Mouse (Mus musculus): ENCODE results near the gene Zap70. TPM values are rescaled to one million over a fixed set of nuclear protein-coding genes. Genes with fewer than 3 reads are reported as not detected.

The Zap70 gene
- total and polyA plus RNA-seq, 3 experiments: 0.23 to 0.25 TPM; not detected in 1

DNA sequence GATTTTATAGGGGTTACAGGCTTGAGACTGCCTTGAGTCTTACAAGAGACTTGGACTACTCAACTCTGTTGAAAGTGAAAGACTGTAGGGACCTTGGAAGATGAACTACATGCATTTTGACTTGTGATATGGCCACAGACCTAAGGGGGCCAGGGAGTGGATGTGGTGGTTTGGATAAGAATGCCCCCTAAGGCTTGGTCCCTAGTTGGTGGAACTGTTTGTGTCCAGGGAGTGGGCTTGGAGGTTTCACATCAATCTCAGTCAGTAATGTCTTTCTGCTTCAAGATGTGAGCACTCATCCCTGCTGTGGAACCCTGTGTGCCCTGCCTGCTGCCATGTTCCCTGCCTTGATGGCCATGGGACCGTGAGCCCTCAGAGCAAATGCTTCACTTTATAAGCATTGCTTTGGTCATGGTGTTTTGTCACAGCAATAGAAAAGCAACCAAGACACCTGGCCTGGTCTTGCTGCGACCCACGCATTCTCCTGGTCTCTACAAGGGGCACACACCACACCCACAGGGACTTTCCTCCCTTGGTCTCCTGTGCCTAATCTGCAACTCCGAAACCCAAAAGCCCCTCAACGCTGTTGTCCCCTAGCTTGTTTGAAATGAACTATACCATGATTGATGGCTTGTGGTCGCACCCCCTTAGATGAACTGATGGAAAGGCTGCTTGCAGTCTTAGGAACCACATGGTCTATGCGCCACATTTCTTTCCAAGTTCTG is 44.7 kb downstream of the Zap70 start:
- in situ Hi-C loops (cut with MboI; ENCODE audit: low pct_ligation_motif_present, low pct_unique_long_range_greater_than_20kb, low sequenced_read_pairs) (no loop called here), dilution Hi-C loops (cut with MboI; ENCODE audit: extremely low pct_ligation_motif_present, extremely low pct_unique_long_range_greater_than_20kb, low sequenced_read_pairs) (no loop called here)
- H3K36me3 ChIP-seq (replicated peaks in 1 of 2; ENCODE audit: control insufficient read depth in 1 of 2, insufficient read depth in 1 of 2, low read length in 1 of 2): peaks cover 61 to 89% of the 10 kb centered on the region in 2 experiments
- DNase-seq (ENCODE audit: extremely low read depth): no peak
- no peaks in the 10 kb centered on the region for H3K4me1 ChIP-seq (ENCODE audit: control insufficient read depth in 1 of 2, insufficient read depth in 2 of 2)
- H3K27me3 ChIP-seq (replicated peaks): no peaks in the 10 kb centered on the region
- H3K9ac ChIP-seq (ENCODE audit: insufficient read depth, low read depth): no peak overlapping the region
- H3K27ac ChIP-seq (ENCODE audit: insufficient read depth, low read depth): no peak overlapping the region
- no peaks in the 10 kb centered on the region for H3K9me3 ChIP-seq (replicated peaks; ENCODE audit: low read length)
- H3K79me2 ChIP-seq (replicated peaks; ENCODE audit: control insufficient read depth, extremely low read depth, insufficient read depth, poor library complexity, severe bottlenecking): no peaks in the 10 kb centered on the region
- no peak overlapping the region for H3K4me3 ChIP-seq (replicated peaks in 1 of 3; ENCODE audit: low read depth in 2 of 3, low read length in 2 of 3, poor library complexity in 1 of 3)
- TF ChIP-seq ELF1 (IDR thresholded peaks at IDR 0.05; ENCODE audit: low read depth, low read length) (no peak), RCOR1 (conservative IDR thresholded peaks at IDR 0.05; ENCODE audit: low read depth, low read length) (no peak), ETS1 (conservative IDR thresholded peaks at IDR 0.05; ENCODE audit: low read depth, low read length) (no peak), IRF4 (IDR thresholded peaks at IDR 0.05; ENCODE audit: low read depth, low read length) (no peak), MYC (IDR thresholded peaks at IDR 0.05; ENCODE audit: low read depth, low read length) (no peak), MXI1 (IDR thresholded peaks at IDR 0.05; ENCODE audit: low read depth, low read length) (no peak)
- H3K4me2 ChIP-seq (ENCODE audit: insufficient read depth, low read depth, poor library complexity, severe bottlenecking): no peak overlapping the region

DNA sequence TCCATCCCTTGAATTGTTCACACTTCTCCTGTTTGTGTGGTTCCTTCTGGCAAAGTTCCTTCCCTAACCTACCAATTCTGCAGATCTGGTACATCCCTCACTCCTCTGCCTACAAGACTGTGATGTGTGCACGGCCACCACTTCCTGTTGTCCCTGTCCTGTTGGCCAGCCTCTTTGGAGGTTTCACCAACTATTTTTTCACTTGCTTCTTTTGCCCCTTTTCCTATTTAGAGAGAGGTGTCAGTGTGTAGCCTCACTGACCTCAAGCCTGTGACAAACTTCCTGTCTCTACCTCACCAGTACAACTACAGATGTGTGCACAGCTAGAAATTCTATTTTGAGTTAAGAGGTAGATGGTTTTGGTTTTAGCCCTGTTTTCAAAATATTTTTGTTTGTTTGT is 45.5 kb downstream of the Zap70 start:
- Histone ChIP-seq H3K27me3 (replicated peaks) (no peaks in the 10 kb centered on the region), H3K36me3 (replicated peaks in 1 of 2; ENCODE audit: control insufficient read depth in 1 of 2, insufficient read depth in 1 of 2, low read length in 1 of 2) (peaks cover 64 to 89% of the 10 kb centered on the region in 2 experiments), H3K4me2 (ENCODE audit: insufficient read depth, low read depth, poor library complexity, severe bottlenecking) (no peak overlapping the region), H3K9me3 (replicated peaks; ENCODE audit: low read length) (no peaks in the 10 kb centered on the region), H3K4me3 (replicated peaks in 1 of 3; ENCODE audit: low read depth in 2 of 3, low read length in 2 of 3, poor library complexity in 1 of 3) (no peak overlapping the region), H3K4me1 (ENCODE audit: control insufficient read depth in 1 of 2, insufficient read depth in 2 of 2) (no peaks in the 10 kb centered on the region), H3K79me2 (replicated peaks; ENCODE audit: control insufficient read depth, extremely low read depth, insufficient read depth, poor library complexity, severe bottlenecking) (no peaks in the 10 kb centered on the region), H3K27ac (ENCODE audit: insufficient read depth, low read depth) (no peak overlapping the region), H3K9ac (ENCODE audit: insufficient read depth, low read depth) (no peak overlapping the region)
- dilution Hi-C loops (cut with MboI; ENCODE audit: extremely low pct_ligation_motif_present, extremely low pct_unique_long_range_greater_than_20kb, low sequenced_read_pairs) (no loop called here), in situ Hi-C loops (cut with MboI; ENCODE audit: low pct_ligation_motif_present, low pct_unique_long_range_greater_than_20kb, low sequenced_read_pairs) (no loop called here)
- no peak for DNase-seq (ENCODE audit: extremely low read depth)
- TF ChIP-seq RAD21 (IDR thresholded peaks at IDR 0.05; ENCODE audit: low read depth, low read length): no peak
- no peak for TF ChIP-seq USF2 (conservative IDR thresholded peaks at IDR 0.05; ENCODE audit: low read depth, low read length)
- TF ChIP-seq CTCF (conservative IDR thresholded peaks at IDR 0.05 in 1 of 2, IDR thresholded peaks at IDR 0.05 in 1 of 2; ENCODE audit: low read depth in 2 of 2, low read length in 2 of 2): no peak
- TF ChIP-seq SMC3 (IDR thresholded peaks at IDR 0.05; ENCODE audit: low read depth, low read length): no peak
- TF ChIP-seq ZMIZ1 (IDR thresholded peaks at IDR 0.05; ENCODE audit: low read depth, low read length): no peak
- no peak for TF ChIP-seq TBP (conservative IDR thresholded peaks at IDR 0.05; ENCODE audit: low read depth, low read length)
- no peak for TF ChIP-seq NELFE (IDR thresholded peaks at IDR 0.05; ENCODE audit: low read depth, low read length)
- TF ChIP-seq CHD2 (IDR thresholded peaks at IDR 0.05; ENCODE audit: low read length): no peak
- no peak for TF ChIP-seq ZKSCAN1 (IDR thresholded peaks at IDR 0.05; ENCODE audit: borderline replicate concordance, low read depth, low read length)
- TF ChIP-seq POLR2AphosphoS2 (IDR thresholded peaks at IDR 0.05; ENCODE audit: low read depth, low read length): no peak
- TF ChIP-seq KAT2A (IDR thresholded peaks at IDR 0.05; ENCODE audit: insufficient replicate concordance, low read length): no peak
- no peak for TF ChIP-seq ELF1 (IDR thresholded peaks at IDR 0.05; ENCODE audit: low read depth, low read length)
- no peak for TF ChIP-seq E2F4 (IDR thresholded peaks at IDR 0.05; ENCODE audit: insufficient replicate concordance, low read depth, low read length)
- no peak for TF ChIP-seq MYC (IDR thresholded peaks at IDR 0.05; ENCODE audit: low read depth, low read length)
